Mouse (Mus musculus): Measurements from ENCODE around the gene 1810013L24Rik.

DNA sequence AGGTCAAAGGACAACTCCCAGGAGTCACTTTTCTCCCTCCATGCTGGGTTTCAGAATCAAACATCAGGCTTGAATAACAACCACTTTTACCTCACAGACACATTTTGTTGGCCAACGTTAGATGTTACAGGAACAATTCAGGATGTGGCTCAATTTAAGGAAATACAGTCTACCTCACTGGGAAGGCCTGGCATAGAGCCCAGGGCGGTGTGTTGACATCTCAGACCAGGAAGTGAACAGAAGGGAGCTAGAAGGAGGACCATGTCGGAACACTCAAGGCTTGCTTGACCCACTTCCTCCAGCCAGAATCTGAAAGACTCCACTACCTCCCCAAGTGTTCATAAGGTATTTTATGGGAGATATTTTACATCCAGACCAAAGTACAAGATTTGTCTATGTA, 45.1 kb upstream of the 1810013L24Rik start:
- TF ChIP-seq CTCF (IDR thresholded peaks at IDR 0.05; ENCODE audit: control insufficient read depth, insufficient read depth, insufficient replicate concordance, low read depth, low read length) (no peak), POLR2A (IDR thresholded peaks at IDR 0.05; ENCODE audit: control insufficient read depth, low read depth, low read length) (no peak)

Data from testis, adult 2 months (tissue).